Mouse (Mus musculus) liver, embryonic 13.5 days (tissue): Measurements from ENCODE around the gene Ctsll3. TPM values are rescaled to one million over a fixed set of nuclear protein-coding genes. Genes with fewer than 3 reads are reported as not detected.

ENCODE experiments used
- polyA plus RNA-seq: library from polyadenylated mRNA; unstranded; fragments of >200 nt; fragmentation: Nextera tagmentation; extraction: Ambion mirVana; gene quantifications from 2 replicates; pipeline ENCODE4 v1.2.1, GENCODE M21; 2015

The Ctsll3 gene
- polyA plus RNA-seq, 1 experiment from 2014 or later = not detected

Other genes with a start within 250 kb of the Ctsll3 start
- 5.0 and 7.6 TPM in 2 replicates for gene Dapk1, start 200.9 kb downstream of the Ctsll3 start, polyA plus RNA-seq
- not detected in 2 replicates for gene BC051665, start 16.5 kb downstream of the Ctsll3 start, polyA plus RNA-seq
- 0.12 TPM in 1 of 2 replicates, not detected in the other for gene 4930486L24Rik, start 61.6 kb upstream of the Ctsll3 start, polyA plus RNA-seq
- gene Gm49392, start 94.0 kb upstream of the Ctsll3 start, polyA plus RNA-seq = 0.14 and 0.16 TPM in 2 replicates
- gene Ctla2b, start 94.6 kb upstream of the Ctsll3 start, polyA plus RNA-seq = 5.6 and 8.4 TPM in 2 replicates
- gene Tpbpb, start 102.0 kb upstream of the Ctsll3 start, polyA plus RNA-seq = not detected in 2 replicates
- gene Gm49393, start 132.7 kb upstream of the Ctsll3 start, polyA plus RNA-seq = not detected in 2 replicates
- 2.2 and 3.9 TPM in 2 replicates for gene Gm49391, start 133.7 kb upstream of the Ctsll3 start, polyA plus RNA-seq
- gene Ctla2a, start 133.8 kb upstream of the Ctsll3 start, polyA plus RNA-seq = 32.7 and 35.5 TPM in 2 replicates
- gene Tpbpa, start 139.1 kb upstream of the Ctsll3 start, polyA plus RNA-seq = not detected in 2 replicates
- not detected in 2 replicates for gene Ctsj, start 203.1 kb upstream of the Ctsll3 start, polyA plus RNA-seq
- not detected in 2 replicates for gene Ctsq, start 237.8 kb upstream of the Ctsll3 start, polyA plus RNA-seq